Mouse (Mus musculus) CH12.LX (cell line): ENCODE measurements around the gene Entpd7. TPM values are rescaled to one million over a fixed set of nuclear protein-coding genes. Genes with fewer than 3 reads are reported as not detected.

Experiments
- DNase-seq: peaks from one replicate; pipeline ENCODE4 v3.0.0-alpha.2; 2013; ENCODE audit errors: extremely low read depth
- H3K27ac ChIP-seq: 2 replicates; pipeline ENCODE4 v1.5.1; 2012; ENCODE audit warnings: low read depth, mild to moderate bottlenecking, control low read depth, moderate library complexity; ENCODE audit not compliant: insufficient read depth
- H3K27me3 ChIP-seq: replicated peaks from 2 replicates; pipeline ENCODE3; 2012; ENCODE audit warnings: inconsistent platforms
- H3K36me3 ChIP-seq, 2 experiments: replicated peaks in 1 of 2; 2 replicates each; pipeline versions ENCODE3 to v1.6.1; 2012; ENCODE audit warnings: inconsistent platforms in 1 of 2, low read length in 1 of 2, mild to moderate bottlenecking in 1 of 2, mixed read lengths in 1 of 2, moderate library complexity in 1 of 2; ENCODE audit not compliant: control insufficient read depth in 1 of 2, insufficient read depth in 1 of 2
- H3K4me1 ChIP-seq, 2 experiments: 2 replicates each; pipeline ENCODE4 v1.6.1; 2012; ENCODE audit warnings: inconsistent platforms in 1 of 2, moderate library complexity in 1 of 2; ENCODE audit not compliant: insufficient read depth in 2 of 2, control insufficient read depth in 1 of 2
- H3K4me2 ChIP-seq: 2 replicates; pipeline ENCODE4 v1.6.1; 2012; ENCODE audit warnings: low read depth, mild to moderate bottlenecking, control low read depth; ENCODE audit not compliant: poor library complexity, insufficient read depth, severe bottlenecking
- H3K4me3 ChIP-seq, 3 experiments: fragments of 150-350 bp in 1 of 3; sonication (generic) in 1 of 3; replicated peaks in 1 of 3; 2 replicates each; pipeline versions ENCODE3 to v1.5.1; 2011 to 2012; ENCODE audit warnings: low read depth in 2 of 3, low read length in 2 of 3, mild to moderate bottlenecking in 2 of 3, moderate library complexity in 2 of 3, control low read depth in 1 of 3, improper control_type of control experiment in 1 of 3, inconsistent platforms in 1 of 3, mixed read lengths in 1 of 3; ENCODE audit not compliant: poor library complexity in 1 of 3
- H3K79me2 ChIP-seq: replicated peaks from 2 replicates; pipeline ENCODE4 v1.6.1; 2012; ENCODE audit warnings: mild to moderate bottlenecking, moderate library complexity; ENCODE audit not compliant: control insufficient read depth, poor library complexity, insufficient read depth, severe bottlenecking; ENCODE audit errors: extremely low read depth
- H3K9ac ChIP-seq: 2 replicates; pipeline ENCODE4 v1.6.1; 2012; ENCODE audit warnings: low read depth, mild to moderate bottlenecking, control low read depth, moderate library complexity; ENCODE audit not compliant: insufficient read depth
- H3K9me3 ChIP-seq: replicated peaks from 2 replicates; pipeline ENCODE3; 2012; ENCODE audit warnings: low read length, inconsistent platforms, mixed read lengths
- BHLHE40 ChIP-seq: IDR thresholded peaks from 2 replicates; pipeline ENCODE4 v1.6.1; 2011; ENCODE audit warnings: mild to moderate bottlenecking, low read depth, low read length, improper control_type of control experiment
- CTCF ChIP-seq, 2 experiments: IDR thresholded peaks in 1 of 2; conservative IDR thresholded peaks in 1 of 2; 2 replicates each; pipeline ENCODE4 v1.5.1; 2011 to 2012; ENCODE audit warnings: low read depth in 2 of 2, low read length in 2 of 2, improper control_type of control experiment in 1 of 2, inconsistent platforms in 1 of 2, mild to moderate bottlenecking in 1 of 2, moderate library complexity in 1 of 2
- ELF1 ChIP-seq: IDR thresholded peaks from 2 replicates; pipeline ENCODE4 v1.6.1; 2014; ENCODE audit warnings: low read depth, mild to moderate bottlenecking, inconsistent platforms, low read length, improper control_type of control experiment
- EP300 ChIP-seq: IDR thresholded peaks from 2 replicates; pipeline ENCODE4 v1.6.1; 2011; ENCODE audit warnings: low read length, improper control_type of control experiment
- ETS1 ChIP-seq: conservative IDR thresholded peaks from 2 replicates; pipeline ENCODE4 v1.6.1; 2012; ENCODE audit warnings: low read depth, mild to moderate bottlenecking, inconsistent platforms, low read length, improper control_type of control experiment, moderate library complexity
- GABPA ChIP-seq: IDR thresholded peaks from 2 replicates; pipeline ENCODE4 v1.6.1; 2012; ENCODE audit warnings: low read depth, low read length, improper control_type of control experiment, inconsistent platforms; ENCODE audit not compliant: insufficient replicate concordance
- IRF4 ChIP-seq: IDR thresholded peaks from 2 replicates; pipeline ENCODE4 v1.6.1; 2014; ENCODE audit warnings: low read depth, mild to moderate bottlenecking, inconsistent platforms, low read length, improper control_type of control experiment
- JUN ChIP-seq: IDR thresholded peaks from 2 replicates; pipeline ENCODE4 v1.6.1; 2011; ENCODE audit warnings: low read depth, mild to moderate bottlenecking, low read length, improper control_type of control experiment, moderate library complexity; ENCODE audit not compliant: insufficient read depth
- JUND ChIP-seq: conservative IDR thresholded peaks from 2 replicates; pipeline ENCODE4 v1.6.1; 2011; ENCODE audit warnings: low read depth, low read length, improper control_type of control experiment
- MAX ChIP-seq: IDR thresholded peaks from 2 replicates; pipeline ENCODE4 v1.6.1; 2011; ENCODE audit warnings: low read length, improper control_type of control experiment
- MAZ ChIP-seq: IDR thresholded peaks from 2 replicates; pipeline ENCODE4 v1.6.1; 2012; ENCODE audit warnings: low read depth, mild to moderate bottlenecking, inconsistent platforms, low read length, improper control_type of control experiment, moderate library complexity
- MEF2A ChIP-seq: IDR thresholded peaks from 2 replicates; pipeline ENCODE4 v1.6.1; 2014; ENCODE audit warnings: low read depth, mild to moderate bottlenecking, inconsistent platforms, low read length, improper control_type of control experiment, borderline replicate concordance
- MXI1 ChIP-seq: IDR thresholded peaks from 2 replicates; pipeline ENCODE4 v1.6.1; 2011; ENCODE audit warnings: mild to moderate bottlenecking, low read depth, low read length, improper control_type of control experiment
- NELFE ChIP-seq: IDR thresholded peaks from 2 replicates; pipeline ENCODE4 v1.6.1; 2011; ENCODE audit warnings: low read depth, low read length, improper control_type of control experiment
- NRF1 ChIP-seq: IDR thresholded peaks from 2 replicates; pipeline ENCODE4 v1.6.1; 2014; ENCODE audit warnings: low read depth, mild to moderate bottlenecking, inconsistent platforms, low read length, improper control_type of control experiment, moderate library complexity
- PAX5 ChIP-seq: IDR thresholded peaks from 2 replicates; pipeline ENCODE4 v1.6.1; 2012; ENCODE audit warnings: low read length, inconsistent platforms, mixed read lengths
- POLR2A ChIP-seq: IDR thresholded peaks from 2 replicates; pipeline ENCODE4 v1.6.1; 2011; ENCODE audit warnings: low read depth, mild to moderate bottlenecking, improper control_type of control experiment, low read length
- POLR2AphosphoS2 ChIP-seq: IDR thresholded peaks from 2 replicates; pipeline ENCODE4 v1.6.1; 2011; ENCODE audit warnings: low read depth, low read length, improper control_type of control experiment
- SIN3A ChIP-seq: IDR thresholded peaks from 2 replicates; pipeline ENCODE4 v1.6.1; 2012; ENCODE audit warnings: low read length, improper control_type of control experiment, inconsistent platforms
- TBP ChIP-seq: conservative IDR thresholded peaks from 2 replicates; pipeline ENCODE4 v1.6.1; 2011; ENCODE audit warnings: low read depth, low read length, improper control_type of control experiment
- TCF12 ChIP-seq: IDR thresholded peaks from 2 replicates; pipeline ENCODE4 v1.6.1; 2014; ENCODE audit warnings: low read depth, mild to moderate bottlenecking, inconsistent platforms, low read length, improper control_type of control experiment
- ZC3H11A ChIP-seq: IDR thresholded peaks from 2 replicates; pipeline ENCODE4 v1.6.1; 2012; ENCODE audit warnings: low read depth, mild to moderate bottlenecking, inconsistent platforms, low read length, improper control_type of control experiment
- ZMIZ1 ChIP-seq: IDR thresholded peaks from 2 replicates; pipeline ENCODE4 v1.6.1; 2012; ENCODE audit warnings: low read depth, mild to moderate bottlenecking, inconsistent platforms, low read length, improper control_type of control experiment
- ZNF384 ChIP-seq: IDR thresholded peaks from 2 replicates; pipeline ENCODE4 v1.6.1; 2012; ENCODE audit warnings: low read depth, low read length, improper control_type of control experiment, inconsistent platforms
- dilution Hi-C: fragments of 300-500 bp; cut with MboI; formaldehyde crosslinking; loops from 2 replicates; pipeline ENCODE4 v1.14.3; 2020; ENCODE audit warnings: low sequenced_read_pairs; ENCODE audit not compliant: extremely low pct_unique_long_range_greater_than_20kb, extremely low pct_ligation_motif_present
- in situ Hi-C: fragments of 300-500 bp; cut with MboI; formaldehyde crosslinking; loops from 3 replicates; pipeline ENCODE4 v1.14.3; 2019; ENCODE audit warnings: low sequenced_read_pairs, low pct_ligation_motif_present, low pct_unique_long_range_greater_than_20kb, mixed read lengths
- polyA plus RNA-seq: library from polyadenylated mRNA; unstranded; fragments of >175 nt; gene quantifications from 2 replicates; pipeline ENCODE4 v1.2.1, GENCODE M21; 2012; ENCODE audit warnings: low read depth; ENCODE audit not compliant: insufficient read length
- total RNA-seq, 2 experiments: library from RNA; depleted of rRNA; stranded (reverse); fragments of 300-350 nt in 1 of 2; fragments of >200 nt in 1 of 2; gene quantifications; 2 replicates each; pipeline ENCODE4 v1.2.3; 2012 to 2014

The Entpd7 gene
- total and polyA plus RNA-seq, 3 experiments: 2.7 to 6.0 (median 4.0) TPM

- H3K9me3 ChIP-seq: peaks cover 2% of the 10 kb centered on the region
- no peak for DNase-seq
- no peak overlapping the region for H3K4me3 ChIP-seq
- H3K4me1 ChIP-seq: peaks cover 5 to 13% of the 10 kb centered on the region in 2 experiments
- peaks cover 22 to 61% of the 10 kb centered on the region in 2 experiments for H3K36me3 ChIP-seq
- H3K27me3 ChIP-seq: no peaks in the 10 kb centered on the region
- no peak overlapping the region for H3K27ac ChIP-seq
- H3K79me2 ChIP-seq: no peaks in the 10 kb centered on the region
- no peak overlapping the region for H3K9ac ChIP-seq
- in situ Hi-C loops: no loop called here
- H3K4me2 ChIP-seq: no peak overlapping the region
- TF ChIP-seq MXI1 (no peak), SIN3A (no peak), MAX (no peak), IRF4 (no peak), PAX5 (no peak), POLR2A (no peak), BHLHE40 (no peak), JUND (no peak), POLR2AphosphoS2 (no peak)
- TF ChIP-seq, all 38 proteins: peak for 0
- dilution Hi-C loops: no loop called here
These were observed 15.5 kb downstream of the Entpd7 start for GRCm38 (mm10) chr19:43704787-43705497.

GRCm38 (mm10) chr19:43708206-43708605 lies 18.7 kb downstream of the Entpd7 start:
- dilution Hi-C loops: no loop called here
- no peak overlapping the region for H3K27ac ChIP-seq
- H3K9me3 ChIP-seq: no peaks in the 10 kb centered on the region
- H3K79me2 ChIP-seq: no peaks in the 10 kb centered on the region
- no peak overlapping the region for H3K4me2 ChIP-seq
- in situ Hi-C loops: no loop called here
- DNase-seq: no peak
- H3K27me3 ChIP-seq: no peaks in the 10 kb centered on the region
- no peak for TF ChIP-seq GABPA
- no peak for TF ChIP-seq TBP
- no peak for TF ChIP-seq ETS1
- no peak for TF ChIP-seq TCF12
- TF ChIP-seq MEF2A: no peak
- no peak for TF ChIP-seq ZNF384
- TF ChIP-seq ZC3H11A: no peak
- TF ChIP-seq NELFE: no peak
- TF ChIP-seq MAZ: no peak
- no peak for TF ChIP-seq CTCF (conservative IDR thresholded peaks at IDR 0.05 in 1 of 2, IDR thresholded peaks at IDR 0.05 in 1 of 2; ENCODE audit: low read depth in 2 of 2, low read length in 2 of 2)
- TF ChIP-seq ELF1: no peak
- no peak for TF ChIP-seq NRF1
- TF ChIP-seq JUN: no peak
- no peak for TF ChIP-seq EP300
- TF ChIP-seq SIN3A: no peak
- no peak for TF ChIP-seq ZMIZ1
- peaks cover 16 to 48% of the 10 kb centered on the region in 2 experiments for H3K36me3 ChIP-seq
- no peak overlapping the region for H3K9ac ChIP-seq
- H3K4me1 ChIP-seq: peaks cover 10 to 35% of the 10 kb centered on the region in 2 experiments
- no peak overlapping the region for H3K4me3 ChIP-seq
